Mouse (Mus musculus) liver, postnatal 0 days (tissue): ENCODE results near the gene Vmn1r214. TPM values are rescaled to one million over a fixed set of nuclear protein-coding genes. Genes with fewer than 3 reads are reported as not detected.

Source experiments
- ATAC-seq: fragments of 200-750 bp; cut with Nextera tagmentation; 2 replicates; pipeline ENCODE4 v1.8.0; 2017; ENCODE audit warnings: mild to moderate bottlenecking, moderate library complexity
- DNase-seq: peaks from one replicate; pipeline ENCODE4 v3.0.0-alpha.2; 2016
- H3K27ac ChIP-seq: fragments of 300-500 bp; sonication (generic); 2 replicates; pipeline ENCODE4 v1.5.1; 2014; ENCODE audit warnings: antibody characterized with exemption, moderate library complexity, mild to moderate bottlenecking, low read depth
- H3K27me3 ChIP-seq: fragments of 300-500 bp; sonication (generic); 2 replicates; pipeline ENCODE4 v1.6.1; 2014; ENCODE audit warnings: low read length, control low read depth, mixed read lengths; ENCODE audit not compliant: insufficient read depth
- H3K36me3 ChIP-seq: fragments of 300-500 bp; sonication (generic); replicated peaks from 2 replicates; pipeline ENCODE4 v1.6.1; 2014; ENCODE audit warnings: mild to moderate bottlenecking, control low read depth, low read length, moderate library complexity, mixed read lengths; ENCODE audit not compliant: insufficient read depth
- H3K4me1 ChIP-seq: fragments of 300-500 bp; sonication (generic); 2 replicates; pipeline ENCODE4 v1.6.1; 2014; ENCODE audit warnings: antibody characterized with exemption, mild to moderate bottlenecking, control low read depth; ENCODE audit not compliant: insufficient read depth
- H3K4me2 ChIP-seq: fragments of 300-500 bp; sonication (generic); 2 replicates; pipeline ENCODE4 v1.6.1; 2014; ENCODE audit warnings: low read depth, mild to moderate bottlenecking, low read length, moderate library complexity, mixed read lengths
- H3K4me3 ChIP-seq: fragments of 300-500 bp; sonication (generic); 2 replicates; pipeline ENCODE4 v1.5.1; 2014; ENCODE audit warnings: low read depth, low read length
- H3K9ac ChIP-seq: fragments of 300-500 bp; sonication (generic); replicated peaks from 2 replicates; pipeline ENCODE4 v1.6.1; 2014; ENCODE audit warnings: mild to moderate bottlenecking, moderate library complexity
- H3K9me3 ChIP-seq: fragments of 300-500 bp; sonication (generic); 2 replicates; pipeline ENCODE4 v1.6.1; 2016; ENCODE audit warnings: mild to moderate bottlenecking, control low read depth, low read length, mixed read lengths
- CTCF ChIP-seq: sonication (generic); IDR thresholded peaks from 2 replicates; pipeline ENCODE4 v1.5.1; 2016; ENCODE audit warnings: antibody characterized with exemption, low read depth
- EP300 ChIP-seq: IDR thresholded peaks from 2 replicates; pipeline ENCODE4 v1.6.1; 2016; ENCODE audit warnings: antibody characterized with exemption, low read depth, mild to moderate bottlenecking
- WGBS: fragments of 180-500 bp; shearing (Covaris S2); extraction: QIAGEN DNeasy Blood & Tissue Kit; methylation state at CpG from one replicate; pipeline ENCODE4 v1.1.7; 2014; ENCODE audit not compliant: insufficient replicate concordance; 5-methylcytosine and 5-hydroxymethylcytosine counted together
- polyA plus RNA-seq: library from polyadenylated mRNA; unstranded; fragments of >200 nt; fragmentation: Nextera tagmentation; extraction: Ambion mirVana; gene quantifications from 2 replicates; pipeline ENCODE4 v1.2.1, GENCODE M21; 2015

Gene Vmn1r214
- polyA plus RNA-seq, 1 experiment from 2014 or later, result not detected

GRCm38 (mm10) chr13:23024812-23025211 is 5.4 kb upstream of the Vmn1r214 start:
- Histone ChIP-seq H3K4me3 (no peak overlapping the region), H3K9me3 (no peaks in the 10 kb centered on the region), H3K9ac (no peak overlapping the region), H3K27me3 (no peaks in the 10 kb centered on the region), H3K27ac (no peak overlapping the region), H3K4me2 (no peak overlapping the region), H3K4me1 (no peaks in the 10 kb centered on the region), H3K36me3 (no peaks in the 10 kb centered on the region)
- ATAC-seq, result no peak
- no peak for DNase-seq
- no peak for TF ChIP-seq EP300
- TF ChIP-seq CTCF, result no peak

DNA sequence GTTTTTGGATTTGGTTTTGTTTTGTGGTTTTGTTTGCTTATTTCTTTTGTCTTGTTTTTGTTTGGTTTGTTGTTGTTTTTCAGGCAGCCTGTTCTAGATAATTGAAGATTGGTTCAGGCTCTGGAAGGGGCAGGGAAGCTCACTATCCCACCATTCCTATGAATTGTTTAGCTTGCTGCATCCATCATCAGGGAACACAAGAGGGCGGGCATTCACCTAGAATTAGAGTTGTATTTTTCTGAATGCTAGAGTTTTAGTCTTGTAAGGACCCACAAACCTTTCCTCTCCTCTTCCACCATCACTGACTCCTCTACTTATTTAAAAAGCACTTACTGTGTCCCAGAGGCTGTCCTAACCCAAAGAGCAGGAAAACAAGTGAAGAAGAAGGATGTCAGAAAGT is 27.6 kb downstream of the Vmn1r214 start:
- Histone ChIP-seq H3K27ac (no peak overlapping the region), H3K4me2 (no peak overlapping the region), H3K4me3 (no peak overlapping the region), H3K9ac (no peak overlapping the region), H3K36me3 (no peaks in the 10 kb centered on the region), H3K27me3 (no peaks in the 10 kb centered on the region), H3K9me3 (no peaks in the 10 kb centered on the region), H3K4me1 (no peaks in the 10 kb centered on the region)
- ATAC-seq (no peak), DNase-seq (no peak)
- 31% methylated on average over 1 of the region's 1 CpGs for WGBS
- TF ChIP-seq CTCF, result no peak
- TF ChIP-seq EP300, result no peak

GRCm38 (mm10) chr13:23067725-23068124 is 37.5 kb downstream of the Vmn1r214 start, which contains the start of gene Vmn1r215:
Vmn1r215 (plus strand) TSS chr13:23068025.
- DNase-seq (no peak), ATAC-seq (no peak)
- Histone ChIP-seq H3K36me3 (no peaks in the 10 kb centered on the region), H3K9me3 (no peaks in the 10 kb centered on the region), H3K27me3 (no peaks in the 10 kb centered on the region), H3K9ac (no peak within 1 kb of the TSS), H3K27ac (no peak within 1 kb of the TSS), H3K4me2 (no peak within 1 kb of the TSS), H3K4me1 (no peaks in the 10 kb centered on the region), H3K4me3 (no peak within 1 kb of the TSS)
- 75% methylated on average over 1 of the region's 1 CpGs for WGBS
- no peak for TF ChIP-seq EP300
- no peak for TF ChIP-seq CTCF

GRCm38 (mm10) chr13:23069312-23069711 is 39.1 kb downstream of the Vmn1r214 start:
- ATAC-seq (no peak), DNase-seq (no peak)
- 77% methylated on average over 2 of the region's 2 CpGs for WGBS
- Histone ChIP-seq H3K4me3 (no peak overlapping the region), H3K36me3 (no peaks in the 10 kb centered on the region), H3K9ac (no peak overlapping the region), H3K4me1 (no peaks in the 10 kb centered on the region), H3K4me2 (no peak overlapping the region), H3K9me3 (no peaks in the 10 kb centered on the region), H3K27ac (no peak overlapping the region), H3K27me3 (no peaks in the 10 kb centered on the region)
- TF ChIP-seq CTCF, result no peak
- TF ChIP-seq EP300, result no peak

Other genes with a start within 250 kb of the Vmn1r214 start
- not detected in 2 replicates for gene Vmn1r209, start 220.7 kb upstream of the Vmn1r214 start, polyA plus RNA-seq
- gene Vmn1r210, start 199.1 kb upstream of the Vmn1r214 start, polyA plus RNA-seq, result not detected in 2 replicates
- not detected in 2 replicates for gene Vmn1r211, start 172.9 kb upstream of the Vmn1r214 start, polyA plus RNA-seq
- gene Vmn1r212, start 146.2 kb upstream of the Vmn1r214 start, polyA plus RNA-seq, result not detected in 2 replicates
- gene Vmn1r213, start 22.8 kb upstream of the Vmn1r214 start, polyA plus RNA-seq, result not detected in 2 replicates
- not detected in 2 replicates for gene Vmn1r215, start 37.6 kb downstream of the Vmn1r214 start, polyA plus RNA-seq
- gene Vmn1r217, start 87.8 kb downstream of the Vmn1r214 start, polyA plus RNA-seq, result not detected in 2 replicates
- not detected in 2 replicates for gene Vmn1r218, start 102.7 kb downstream of the Vmn1r214 start, polyA plus RNA-seq
- gene Vmn1r219, start 128.9 kb downstream of the Vmn1r214 start, polyA plus RNA-seq, result not detected in 2 replicates
- not detected in 2 replicates for gene Vmn1r220, start 157.6 kb downstream of the Vmn1r214 start, polyA plus RNA-seq
- not detected in 2 replicates for gene Vmn1r221, start 183.7 kb downstream of the Vmn1r214 start, polyA plus RNA-seq
- gene Vmn1r222, start 205.5 kb downstream of the Vmn1r214 start, polyA plus RNA-seq, result not detected in 2 replicates
- not detected in 2 replicates for gene Vmn1r223, start 216.7 kb downstream of the Vmn1r214 start, polyA plus RNA-seq